Mouse (Mus musculus): Measurements from ENCODE around the gene Sox13.

GRCm38 (mm10) chr1:133444315-133444714 lies 20.1 kb upstream of the Sox13 start:
- no peak for TF ChIP-seq POLR2A (IDR thresholded peaks at IDR 0.05; ENCODE audit: borderline replicate concordance, insufficient read depth, low read length)
- no peak for TF ChIP-seq CTCF (IDR thresholded peaks at IDR 0.05; ENCODE audit: borderline replicate concordance, insufficient read depth, low read depth, low read length)

Data from cerebellum, adult 2 months (tissue).